Mouse (Mus musculus) frontal cortex, adult 2 months (tissue): ENCODE measurements around the gene Edf1. TPM values are rescaled to one million over a fixed set of nuclear protein-coding genes. Genes with fewer than 3 reads are reported as not detected.

Source experiments
- DNase-seq, 2 experiments: peaks; one replicate each; pipeline ENCODE4 v3.0.0; 2022; ENCODE audit warnings: low spot score in 1 of 2; ENCODE audit errors: extremely low spot score in 1 of 2
- polyA plus RNA-seq: library from polyadenylated mRNA; depleted of rRNA; stranded (reverse); fragments of >200 nt; gene quantifications from 2 replicates; pipeline ENCODE4 v1.2.3, GENCODE M21; 2012

Gene Edf1
- polyA plus RNA-seq, 1 experiment: 289 TPM

DNA sequence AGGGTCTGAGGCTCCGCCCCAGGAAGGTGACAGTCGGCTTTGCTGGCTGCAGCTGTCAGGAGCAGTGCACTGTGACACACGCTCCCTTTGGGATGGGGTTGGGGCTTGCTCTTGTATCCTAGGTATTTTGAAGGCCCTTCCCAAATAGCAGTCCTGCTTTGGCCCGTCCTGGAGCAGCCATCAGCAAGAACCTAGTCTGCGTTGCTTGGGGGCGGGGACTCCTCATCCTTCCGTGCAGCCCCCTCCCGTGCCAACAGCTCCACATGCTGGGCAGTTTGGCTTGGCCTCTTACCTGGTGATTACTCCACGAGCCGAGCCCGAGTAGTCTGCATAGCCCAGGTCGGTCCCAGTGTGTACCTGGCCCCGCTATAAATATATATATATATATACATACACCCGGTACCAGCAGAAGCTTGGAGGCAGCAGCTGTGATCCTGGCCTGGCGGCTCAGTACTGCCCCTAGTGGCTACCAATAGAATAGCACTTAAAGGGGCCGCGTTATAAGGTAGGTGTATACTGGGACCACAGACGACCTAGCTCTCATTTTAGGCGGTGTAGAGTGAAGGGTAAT lies 23.7 kb downstream of the Edf1 start, which contains the start of gene Ajm1:
Gene Ajm1 (minus strand): TSS at position 464 of the 571 bp plus-strand sequence.
- peak; percentile 77 to 89 for DNase-seq

DNA sequence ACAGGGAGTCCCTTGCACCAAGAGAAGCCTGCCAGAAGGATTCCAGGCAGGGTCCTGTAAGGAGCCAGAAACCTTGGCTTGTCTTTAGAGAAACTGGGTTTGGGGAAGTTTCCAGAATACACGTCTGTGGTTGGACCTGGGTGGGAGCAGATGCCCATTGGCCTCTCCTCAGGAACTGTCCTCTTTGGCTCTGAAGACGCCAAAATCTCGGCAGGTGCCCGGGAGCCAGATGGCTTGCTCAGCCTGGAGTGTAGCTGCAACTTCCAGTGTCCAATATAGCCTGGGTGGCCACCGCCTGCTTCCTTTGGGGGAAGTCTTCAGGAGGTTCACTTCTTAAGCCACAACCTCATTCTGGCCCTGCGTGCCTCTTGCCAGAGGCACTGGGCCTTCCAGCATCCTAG lies 24.3 kb downstream of the Edf1 start:
- DNase-seq: no peak

GRCm38 (mm10) chr2:25582466-25583119 lies 24.9 kb downstream of the Edf1 start:
- DNase-seq: peak; percentile 84 to 93

DNA sequence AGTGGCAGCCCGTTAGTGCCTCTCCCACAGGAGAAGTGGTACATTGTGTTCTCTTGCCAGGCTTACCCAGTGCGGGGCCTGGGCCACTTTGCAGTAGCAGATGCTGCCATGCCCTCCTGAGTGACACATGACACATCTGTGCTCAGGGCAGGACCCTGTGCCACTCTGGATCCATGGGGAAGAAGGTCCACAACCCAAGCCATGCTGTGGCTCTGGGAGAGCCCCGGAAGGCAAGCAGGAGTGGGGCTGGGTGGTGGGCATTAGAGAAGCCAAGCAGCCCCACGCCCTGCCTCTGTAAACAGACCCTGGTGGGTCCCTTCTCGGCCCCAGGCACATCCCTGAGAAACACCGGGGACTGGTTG lies 25.5 kb downstream of the Edf1 start:
- no peak for DNase-seq

DNA sequence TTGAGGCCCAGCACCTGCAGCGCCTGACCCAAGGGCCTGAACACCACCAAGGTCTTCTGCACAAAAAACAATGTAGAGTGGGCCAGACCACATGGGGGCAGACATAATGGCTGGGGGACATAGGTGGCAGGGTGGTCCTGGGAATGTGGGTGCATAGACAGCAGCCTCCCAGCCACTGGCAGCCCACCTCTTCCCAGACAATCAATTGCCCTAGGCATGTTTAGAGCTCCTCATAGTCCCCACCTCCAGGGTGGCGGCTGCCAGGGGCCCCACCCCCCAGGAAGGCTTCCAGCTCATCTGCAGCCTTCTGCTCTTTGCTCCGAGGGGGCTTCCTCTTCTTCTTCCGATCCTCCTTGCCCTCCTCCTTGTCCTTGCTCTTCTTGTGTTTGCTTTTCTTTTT lies 25.9 kb downstream of the Edf1 start:
- DNase-seq: no peak

DNA sequence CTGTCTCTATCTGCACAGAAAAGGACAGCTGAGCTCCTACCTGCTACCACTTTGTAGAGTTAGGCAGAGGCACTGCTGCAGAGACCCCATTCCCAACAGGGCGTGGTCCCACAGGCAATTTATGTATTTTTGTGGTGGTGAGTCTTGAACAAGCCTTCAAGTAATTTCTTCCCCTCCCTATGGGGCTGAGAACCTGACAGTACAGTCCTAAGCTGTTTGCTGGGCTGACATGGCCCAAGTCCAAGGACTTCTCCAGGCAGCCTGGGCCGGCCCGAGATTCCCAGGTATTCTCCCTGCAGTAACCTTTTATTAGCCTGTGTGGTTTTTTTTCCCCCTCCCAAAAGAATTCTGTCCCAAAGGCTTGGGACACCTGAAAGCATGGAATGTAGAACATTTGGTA lies 26.5 kb downstream of the Edf1 start:
- no peak for DNase-seq

DNA sequence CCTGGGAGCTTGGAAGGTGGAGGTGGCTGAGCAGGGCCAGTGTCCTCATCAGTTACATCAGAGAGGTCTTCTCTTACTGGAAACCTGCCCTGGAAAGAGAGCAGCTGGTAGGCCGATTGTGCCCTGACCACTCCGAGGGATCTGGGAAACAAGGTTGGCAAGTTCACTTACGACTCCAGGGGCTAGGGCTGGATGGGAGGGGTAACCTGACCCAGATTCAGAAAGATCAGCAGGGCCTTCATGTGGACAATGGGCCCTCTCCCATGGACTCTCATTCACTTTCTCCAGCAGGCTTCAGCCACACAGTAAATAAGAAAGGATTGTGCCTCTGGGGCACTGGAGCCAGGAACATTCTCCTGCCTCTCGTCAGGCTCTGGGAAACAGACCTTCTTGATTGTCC lies 27.2 kb downstream of the Edf1 start:
- peak in 1 of 2 experiments; percentile 26 for DNase-seq

DNA sequence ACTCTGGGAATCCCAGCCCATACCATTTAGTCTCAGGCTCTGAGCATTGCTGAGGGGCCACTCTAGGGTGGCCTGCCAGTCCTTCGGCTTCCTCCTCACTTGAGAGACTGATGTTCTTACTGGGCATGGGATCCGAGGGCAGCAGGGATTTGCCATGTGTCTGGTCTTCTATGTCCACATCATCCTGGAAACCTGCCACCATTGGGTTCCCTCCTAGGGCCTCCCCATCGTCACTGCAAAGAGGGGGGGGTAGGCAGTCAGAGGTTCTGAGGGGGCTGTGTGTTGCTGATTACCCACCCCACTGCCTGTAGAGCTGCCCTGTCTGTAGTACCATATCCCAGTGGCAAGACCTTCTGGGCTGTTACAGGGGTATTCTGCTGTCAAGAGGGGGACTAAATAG lies 28.0 kb downstream of the Edf1 start:
- no peak for DNase-seq

DNA sequence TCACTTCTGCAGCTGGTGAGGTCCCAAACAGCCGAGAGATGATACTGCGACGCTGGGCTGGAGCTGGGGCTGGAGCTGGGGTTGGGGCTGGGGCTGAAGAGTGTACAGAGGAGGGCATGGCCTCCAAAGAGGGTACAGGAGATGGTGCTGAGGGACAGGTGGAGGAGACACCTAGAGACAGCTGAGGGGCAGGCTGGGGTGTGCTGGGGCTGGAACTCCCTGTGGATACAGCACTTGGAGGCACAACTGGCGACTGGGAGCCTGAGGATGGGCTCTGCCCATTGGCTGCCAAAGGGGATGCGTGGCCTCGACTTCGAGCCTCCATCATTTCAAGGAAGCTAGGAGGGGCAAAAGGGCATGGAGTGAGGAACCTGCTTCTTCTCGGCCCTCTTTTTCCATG lies 29.6 kb downstream of the Edf1 start:
- no peak for DNase-seq

- no peak for DNase-seq
Measured at GRCm38 (mm10) chr2:25588227-25588907, 30.7 kb downstream of the Edf1 start.

DNA sequence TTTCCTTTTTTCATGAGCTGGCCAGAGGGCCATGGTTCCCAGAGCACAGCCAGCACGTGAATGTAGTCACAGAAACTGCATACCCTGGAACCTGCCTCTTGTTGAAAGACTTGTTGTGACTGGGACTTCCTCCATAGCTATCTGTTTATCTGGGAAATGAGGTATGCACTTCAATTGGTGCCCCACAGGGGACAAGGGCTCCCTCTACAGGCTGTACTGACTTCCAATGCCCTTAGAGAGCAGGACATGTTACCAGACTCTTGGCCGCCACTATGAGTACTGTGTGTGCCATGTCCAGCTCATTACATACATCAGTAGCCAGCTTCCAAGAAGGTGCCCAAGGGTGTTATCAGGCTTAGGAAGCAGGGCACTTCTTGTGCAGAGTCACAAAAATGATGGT lies 34.2 kb downstream of the Edf1 start:
- DNase-seq: peak in 1 of 2 experiments; percentile 76

- DNase-seq: no peak
Measured at GRCm38 (mm10) chr2:25596765-25597510, 39.3 kb downstream of the Edf1 start.

DNA sequence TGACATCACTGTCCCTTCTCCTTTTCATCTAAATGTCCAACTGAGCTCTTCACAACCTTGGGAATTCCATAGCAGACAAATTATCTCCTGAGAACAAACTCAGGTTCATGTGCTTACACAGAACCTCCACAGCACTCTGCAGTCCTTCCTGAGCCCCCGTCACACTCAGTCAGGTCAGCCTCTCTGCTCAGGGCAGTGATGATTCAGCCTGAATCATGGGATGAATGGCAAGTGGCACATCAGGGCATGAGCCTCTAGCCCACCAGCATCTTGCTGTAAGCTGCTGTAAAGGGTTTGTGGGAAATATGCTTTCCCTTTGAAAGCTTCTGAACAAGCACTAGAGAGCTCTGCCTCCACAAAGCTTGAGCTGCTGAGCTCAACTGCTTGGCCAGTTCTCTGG lies 41.1 kb downstream of the Edf1 start:
- no peak for DNase-seq

- no peak for DNase-seq
Measured at GRCm38 (mm10) chr2:25600037-25600436, 42.4 kb downstream of the Edf1 start.

- no peak for DNase-seq
Measured at GRCm38 (mm10) chr2:25602526-25602925, 44.9 kb downstream of the Edf1 start.

- DNase-seq: peak; percentile 76 to 93
Measured at GRCm38 (mm10) chr2:25607761-25608622, 50.3 kb downstream of the Edf1 start, which contains the start of gene Rabl6. TSS of gene Rabl6 (minus strand) at chr2:25608521.

GRCm38 (mm10) chr2:25608671-25609070 lies 51.0 kb downstream of the Edf1 start:
- no peak for DNase-seq
